Mouse (Mus musculus): ENCODE measurements around the gene Ndufa3. TPM values are rescaled to one million over a fixed set of nuclear protein-coding genes. Genes with fewer than 3 reads are reported as not detected.

The Ndufa3 gene
- polyA plus RNA-seq, 1 experiment from 2014 or later: 560 TPM

DNA sequence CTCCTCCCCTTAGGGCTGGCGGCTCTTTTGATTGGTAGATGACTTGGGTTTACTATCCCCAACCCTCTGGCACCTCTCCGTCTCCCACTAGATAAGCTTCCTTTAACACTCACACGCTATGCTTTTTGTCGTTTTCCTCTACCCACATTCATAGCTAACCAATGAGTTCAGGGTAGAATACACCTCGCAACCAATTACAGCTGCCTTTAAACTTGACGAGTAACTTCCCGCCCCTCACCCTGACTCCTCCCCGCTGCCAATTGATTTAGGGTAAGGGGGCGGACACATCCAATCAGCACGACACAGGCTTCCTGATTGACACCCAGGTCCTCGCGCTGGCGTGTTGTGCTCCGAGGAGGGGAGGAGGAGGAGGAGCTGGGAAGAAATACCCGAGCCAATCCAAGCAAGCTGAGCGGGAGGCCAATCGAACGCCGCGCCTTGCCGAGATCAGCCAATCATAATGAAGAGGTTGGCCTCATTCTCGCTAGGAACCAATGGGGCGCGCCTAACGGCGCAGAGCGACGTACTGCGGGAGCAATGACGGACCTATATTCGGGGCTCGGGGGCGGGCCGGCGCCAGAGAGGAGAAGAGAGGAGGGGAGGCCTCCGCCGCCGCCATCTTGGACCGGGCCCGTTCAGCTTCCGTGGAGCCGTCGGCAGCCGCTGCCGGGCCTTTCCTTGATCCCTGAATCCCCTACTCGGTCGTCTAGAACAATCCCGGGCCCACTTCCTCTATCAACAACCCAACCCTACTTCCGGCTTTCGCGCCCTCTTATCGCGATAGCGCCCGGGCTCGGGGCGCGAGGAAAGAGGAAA, 27.7 kb downstream of the Ndufa3 start, which contains the start of gene Cnot3:
Cnot3 (plus strand) TSS at position 597 of the 816 bp plus-strand sequence.
- WGBS: under 1% methylated on average over 50 of the region's 58 CpGs
- no peaks in the 10 kb centered on the region for H3K27me3 ChIP-seq (replicated peaks)
- H3K36me3 ChIP-seq: peaks cover 25% of the 10 kb centered on the region
- peak; percentile 98 for ATAC-seq (ENCODE audit: insufficient number of reproducible peaks, low FRiP score)
- peak within 1 kb of the TSS; percentile 99 for H3K9ac ChIP-seq
- H3K4me2 ChIP-seq: peak within 1 kb of the TSS; percentile 92
- peak within 1 kb of the TSS; percentile 96 for H3K27ac ChIP-seq (ENCODE audit: poor library complexity, severe bottlenecking)
- peaks cover 41% of the 10 kb centered on the region for H3K4me1 ChIP-seq (replicated peaks)
- no peaks in the 10 kb centered on the region for H3K9me3 ChIP-seq (replicated peaks)
- peak within 1 kb of the TSS; percentile 95 for H3K4me3 ChIP-seq

DNA sequence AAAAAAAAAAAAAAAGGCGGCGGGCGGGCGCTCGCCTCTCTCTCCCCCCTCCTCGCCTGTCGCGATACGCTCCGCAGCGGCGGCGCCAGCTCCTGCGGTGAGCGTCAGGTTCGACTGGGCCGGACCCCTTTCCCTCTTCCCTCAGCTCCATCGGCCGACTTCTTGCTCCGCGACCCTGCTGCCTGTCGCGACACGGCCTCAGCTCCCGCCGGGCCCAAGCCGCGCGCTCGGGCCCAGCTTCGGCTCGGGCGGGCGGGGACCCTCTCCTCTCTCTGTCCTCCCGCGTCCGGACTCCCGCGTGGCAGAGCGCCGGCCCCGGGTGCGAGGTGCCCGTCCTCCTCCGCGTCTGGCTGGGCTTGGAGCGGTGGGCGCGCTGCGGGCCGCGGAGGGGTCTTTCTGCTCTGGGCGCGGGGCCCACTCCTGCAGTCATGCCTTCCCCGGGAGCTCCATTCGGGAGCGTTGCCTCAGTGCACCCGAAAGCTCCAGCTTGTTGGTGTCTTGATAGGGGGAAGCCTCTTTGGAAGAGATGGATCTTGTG, 28.4 kb downstream of the Ndufa3 start:
- Histone ChIP-seq H3K9ac (peak overlapping the region; percentile 99), H3K4me2 (peak overlapping the region; percentile 92), H3K27me3 (replicated peaks) (no peaks in the 10 kb centered on the region), H3K9me3 (replicated peaks) (no peaks in the 10 kb centered on the region), H3K27ac (ENCODE audit: poor library complexity, severe bottlenecking) (peak overlapping the region; percentile 96), H3K4me3 (peak overlapping the region; percentile 95), H3K4me1 (replicated peaks) (peaks cover 45% of the 10 kb centered on the region), H3K36me3 (peaks cover 25% of the 10 kb centered on the region)
- WGBS: under 1% methylated on average over 52 of the region's 58 CpGs
- ATAC-seq (ENCODE audit: insufficient number of reproducible peaks, low FRiP score): peak; percentile 10

DNA sequence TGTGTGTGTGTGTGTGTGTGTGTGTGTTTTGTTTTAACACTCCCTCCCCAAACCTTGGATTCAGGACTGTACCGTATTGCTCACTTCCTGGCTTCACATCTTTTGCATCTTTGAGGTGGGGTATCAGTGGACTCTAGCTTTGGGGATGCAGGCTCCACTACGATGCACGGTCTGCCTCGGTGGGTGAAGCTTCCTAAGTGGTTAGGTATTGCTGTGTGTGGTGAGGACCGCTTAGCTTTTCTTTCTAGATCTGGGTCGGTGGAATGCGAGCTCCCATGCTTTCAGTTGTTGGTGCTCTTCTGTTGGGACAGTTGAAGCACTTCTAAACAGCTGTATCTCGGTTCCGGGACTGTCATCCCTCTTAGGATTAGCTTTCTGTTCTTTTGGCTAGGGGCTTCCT, 29.0 kb downstream of the Ndufa3 start:
- Histone ChIP-seq H3K27me3 (replicated peaks) (no peaks in the 10 kb centered on the region), H3K9me3 (replicated peaks) (no peaks in the 10 kb centered on the region), H3K4me2 (peak overlapping the region; percentile 92), H3K4me3 (peak overlapping the region; percentile 95), H3K9ac (peak overlapping the region; percentile 99), H3K4me1 (replicated peaks) (peaks cover 45% of the 10 kb centered on the region), H3K36me3 (peaks cover 25% of the 10 kb centered on the region), H3K27ac (ENCODE audit: poor library complexity, severe bottlenecking) (no peak overlapping the region)
- WGBS: 19% methylated on average over 9 of the region's 9 CpGs
- ATAC-seq (ENCODE audit: insufficient number of reproducible peaks, low FRiP score): no peak

DNA sequence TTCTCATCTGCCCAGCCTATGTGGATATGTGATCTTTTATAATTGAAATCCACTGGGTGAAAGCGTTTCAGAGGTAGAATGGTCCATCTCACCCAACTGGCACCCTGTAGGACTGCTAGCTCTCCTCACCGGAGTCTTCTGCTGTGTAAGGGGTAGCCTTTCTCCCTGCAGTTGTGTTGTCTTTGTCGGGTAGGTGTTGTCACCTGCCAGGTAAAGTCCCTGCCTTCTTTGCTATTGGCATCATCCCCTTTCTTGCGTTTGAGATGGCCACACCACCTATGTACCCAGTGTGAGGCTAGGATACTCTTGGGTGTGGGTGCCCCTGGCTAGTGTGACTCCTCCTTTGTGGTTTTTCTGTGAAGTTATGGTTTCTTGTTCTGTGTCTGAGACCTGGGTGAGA, 29.5 kb downstream of the Ndufa3 start:
- ATAC-seq (ENCODE audit: insufficient number of reproducible peaks, low FRiP score): no peak
- H3K4me2 ChIP-seq: peak overlapping the region; percentile 92
- H3K27ac ChIP-seq (ENCODE audit: poor library complexity, severe bottlenecking): no peak overlapping the region
- H3K4me1 ChIP-seq (replicated peaks): peaks cover 45% of the 10 kb centered on the region
- H3K36me3 ChIP-seq: peaks cover 25% of the 10 kb centered on the region
- peak overlapping the region; percentile 99 for H3K9ac ChIP-seq
- WGBS: 67% methylated on average over 4 of the region's 4 CpGs
- H3K9me3 ChIP-seq (replicated peaks): no peaks in the 10 kb centered on the region
- no peaks in the 10 kb centered on the region for H3K27me3 ChIP-seq (replicated peaks)
- H3K4me3 ChIP-seq: peak overlapping the region; percentile 95

DNA sequence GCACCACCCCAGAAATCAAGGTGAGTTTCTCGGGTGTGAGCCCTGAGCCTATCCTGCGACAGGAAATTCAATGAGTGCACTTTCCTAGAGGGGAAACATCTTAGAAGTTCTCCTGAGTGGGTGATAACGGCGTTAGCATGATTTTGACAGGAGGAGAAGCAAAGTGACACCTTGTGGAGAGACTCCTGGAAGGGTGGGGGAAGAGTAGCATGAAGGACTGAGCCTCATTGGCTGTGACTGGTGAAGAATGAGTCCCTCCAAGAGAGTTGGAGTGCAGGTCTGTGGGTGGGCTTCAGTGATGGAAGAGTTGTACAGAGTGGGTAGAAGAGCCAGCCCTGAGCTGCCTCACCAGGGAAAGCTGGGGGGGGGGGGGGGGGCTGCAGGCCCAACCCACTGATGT, 39.8 kb downstream of the Ndufa3 start:
- Histone ChIP-seq H3K36me3 (peaks cover 100% of the 10 kb centered on the region), H3K9me3 (replicated peaks) (no peaks in the 10 kb centered on the region), H3K4me2 (no peak overlapping the region), H3K4me3 (no peak overlapping the region), H3K4me1 (replicated peaks) (peaks cover 13% of the 10 kb centered on the region; the same call in 1 of the 2 replicates), H3K27me3 (replicated peaks) (no peaks in the 10 kb centered on the region), H3K27ac (ENCODE audit: poor library complexity, severe bottlenecking) (no peak overlapping the region), H3K9ac (no peak overlapping the region)
- ATAC-seq (ENCODE audit: insufficient number of reproducible peaks, low FRiP score): no peak
- WGBS: 69% methylated on average over 4 of the region's 4 CpGs

DNA sequence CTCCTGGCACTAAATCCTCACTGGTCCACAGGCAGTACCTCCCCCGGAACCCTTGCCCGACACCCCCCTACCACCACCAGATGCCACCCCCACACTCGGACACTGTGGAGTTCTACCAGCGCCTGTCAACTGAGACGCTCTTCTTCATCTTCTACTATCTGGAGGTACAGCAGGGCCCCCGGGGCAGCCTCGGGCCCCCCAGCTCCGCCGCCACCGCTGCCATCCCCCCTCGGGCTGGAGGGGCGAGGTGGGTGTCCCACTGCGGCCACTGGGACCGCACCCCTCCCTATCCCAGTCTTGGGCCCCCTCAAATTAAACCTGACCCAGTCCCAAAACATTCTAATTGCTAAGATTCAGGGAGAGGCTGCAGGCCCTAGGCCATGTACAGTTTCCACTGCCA, 41.4 kb downstream of the Ndufa3 start:
- 91% methylated on average over 14 of the region's 14 CpGs for WGBS
- Histone ChIP-seq H3K4me2 (no peak overlapping the region), H3K27ac (ENCODE audit: poor library complexity, severe bottlenecking) (no peak overlapping the region), H3K4me1 (replicated peaks) (peaks cover 14% of the 10 kb centered on the region), H3K9me3 (replicated peaks) (no peaks in the 10 kb centered on the region), H3K4me3 (no peak overlapping the region), H3K9ac (no peak overlapping the region), H3K27me3 (replicated peaks) (no peaks in the 10 kb centered on the region), H3K36me3 (peaks cover 98% of the 10 kb centered on the region)
- no peak for ATAC-seq (ENCODE audit: insufficient number of reproducible peaks, low FRiP score)

DNA sequence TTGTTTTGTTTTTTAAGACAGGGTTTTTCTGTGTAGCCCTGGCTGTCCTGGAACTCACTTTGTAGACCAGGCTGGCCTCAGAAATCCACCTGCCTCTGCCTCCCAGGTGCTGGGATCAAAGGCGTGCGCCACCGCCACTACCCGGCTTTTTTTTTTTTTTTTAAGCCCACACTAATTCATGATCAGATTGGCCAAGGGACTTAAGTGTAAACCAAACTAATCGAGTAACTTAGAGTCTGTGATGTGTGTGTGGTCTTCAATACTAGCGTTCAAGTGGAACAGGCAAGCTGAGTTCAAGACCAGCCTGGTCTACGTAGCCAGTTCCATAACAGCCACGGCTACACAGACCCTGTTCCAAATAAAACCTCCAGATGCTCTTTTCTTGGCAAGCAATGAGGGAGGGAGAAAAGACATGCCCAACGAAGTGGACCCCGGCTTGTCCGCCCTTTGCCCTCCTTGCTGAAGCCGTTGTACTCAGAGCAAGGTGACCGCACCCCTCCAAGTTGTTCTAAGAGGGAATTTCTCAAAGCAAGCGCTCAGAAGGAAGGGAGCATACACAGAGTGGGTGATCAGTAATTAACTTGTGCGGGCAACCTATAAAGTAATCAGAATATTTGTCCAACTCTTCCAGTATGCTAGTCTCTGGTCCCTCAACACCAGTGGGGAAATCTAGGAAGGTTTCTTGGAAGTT, 47.5 kb downstream of the Ndufa3 start:
- peak overlapping the region; percentile 90 for H3K4me2 ChIP-seq
- WGBS: 26% methylated on average over 15 of the region's 15 CpGs
- peak overlapping the region; percentile 85 for H3K9ac ChIP-seq
- H3K9me3 ChIP-seq (replicated peaks): no peaks in the 10 kb centered on the region
- peak; percentile 33; the same call in 1 of the 2 replicates for ATAC-seq (ENCODE audit: insufficient number of reproducible peaks, low FRiP score)
- H3K4me1 ChIP-seq (replicated peaks): peaks cover 31% of the 10 kb centered on the region
- peak overlapping the region; percentile 80 for H3K4me3 ChIP-seq
- no peaks in the 10 kb centered on the region for H3K27me3 ChIP-seq (replicated peaks)
- peak overlapping the region; percentile 88 for H3K27ac ChIP-seq (ENCODE audit: poor library complexity, severe bottlenecking)
- H3K36me3 ChIP-seq: peaks cover 37% of the 10 kb centered on the region

DNA sequence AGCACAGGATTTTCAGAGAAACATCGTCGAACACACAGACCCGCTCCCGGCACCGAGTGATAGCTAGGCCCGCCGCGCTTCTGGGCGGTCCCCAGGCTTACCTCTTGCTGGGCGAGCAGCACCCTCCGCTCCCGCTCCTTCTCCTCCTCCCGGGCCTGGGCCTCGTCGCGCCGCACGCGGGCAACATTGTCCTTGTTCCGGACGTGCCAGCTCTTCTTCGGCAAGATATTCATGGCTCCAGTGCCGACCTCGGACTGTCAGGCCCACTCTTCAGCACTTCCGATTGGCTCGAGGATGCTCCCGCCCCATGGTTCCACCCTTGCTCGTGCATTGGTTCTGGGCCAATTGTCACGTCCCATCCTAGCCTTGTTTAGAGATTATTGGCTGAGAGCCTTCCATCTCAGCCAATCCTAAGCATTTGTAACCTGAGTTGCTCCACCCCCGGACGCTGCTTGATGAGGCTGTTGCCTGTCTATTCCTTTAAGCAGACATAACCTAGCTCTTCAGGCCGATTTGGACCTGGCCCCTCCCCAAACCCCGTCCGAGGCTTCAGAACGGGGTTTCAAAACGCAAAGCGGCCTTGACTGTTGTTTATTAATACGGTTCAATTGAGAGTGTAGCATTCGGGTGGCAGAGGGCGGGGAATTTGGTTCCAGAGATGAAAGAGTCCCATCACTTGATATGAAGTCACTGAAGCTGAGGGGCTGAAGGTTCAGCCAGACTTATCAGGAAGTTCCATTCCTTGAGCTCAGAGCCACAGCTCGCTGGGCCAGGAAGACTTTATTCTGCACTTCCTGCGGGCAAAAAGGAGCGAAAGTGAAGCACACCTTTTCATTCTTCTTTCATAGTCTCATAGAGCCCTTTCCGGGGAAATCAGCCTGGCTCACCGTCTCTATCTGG, 48.3 kb downstream of the Ndufa3 start, which contains the start of gene Leng1:
Leng1 (minus strand) TSS at position 626 of the 900 bp plus-strand sequence.
- WGBS: 4% methylated on average over 45 of the region's 45 CpGs
- H3K4me2 ChIP-seq: peak within 1 kb of the TSS; percentile 90
- peak within 1 kb of the TSS; percentile 80 for H3K4me3 ChIP-seq
- H3K9me3 ChIP-seq (replicated peaks): no peaks in the 10 kb centered on the region
- H3K36me3 ChIP-seq: peaks cover 29% of the 10 kb centered on the region
- ATAC-seq (ENCODE audit: insufficient number of reproducible peaks, low FRiP score): peak; percentile 98
- H3K27ac ChIP-seq (ENCODE audit: poor library complexity, severe bottlenecking): peak within 1 kb of the TSS; percentile 88
- peak within 1 kb of the TSS; percentile 85 for H3K9ac ChIP-seq
- H3K4me1 ChIP-seq (replicated peaks): peaks cover 31% of the 10 kb centered on the region
- no peaks in the 10 kb centered on the region for H3K27me3 ChIP-seq (replicated peaks)

DNA sequence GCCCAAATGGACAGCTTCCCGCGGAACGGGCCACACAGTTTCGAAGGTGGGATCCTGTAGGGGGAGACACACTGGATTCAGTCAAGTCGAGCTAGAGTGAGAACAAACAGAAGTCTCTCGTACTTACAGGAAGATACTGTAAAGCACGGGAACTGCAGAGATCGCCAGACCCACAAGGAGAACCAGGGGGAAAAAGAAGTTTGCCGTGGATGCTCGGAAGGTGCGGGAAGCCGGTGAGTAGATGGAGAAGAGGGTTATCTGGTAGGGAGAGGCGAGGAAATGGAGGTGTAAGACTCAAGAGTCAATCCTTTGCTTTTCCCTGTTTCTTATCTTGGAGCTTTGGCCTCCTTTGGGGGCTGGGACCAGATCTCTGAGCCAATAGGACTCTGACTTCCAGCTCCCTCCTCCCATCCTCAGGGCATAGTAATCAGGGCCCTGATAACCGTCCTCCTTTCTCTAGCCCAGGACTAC, 49.8 kb downstream of the Ndufa3 start:
- Histone ChIP-seq H3K27ac (ENCODE audit: poor library complexity, severe bottlenecking) (peak overlapping the region; percentile 40; the same call in 1 of the 2 replicates), H3K4me1 (replicated peaks) (peaks cover 31% of the 10 kb centered on the region)
- ATAC-seq (ENCODE audit: insufficient number of reproducible peaks, low FRiP score): no peak

More for the DNA sequence above, 49.8 kb downstream of the Ndufa3 start:
- WGBS: 5% methylated on average over 14 of the region's 14 CpGs
- Histone ChIP-seq H3K9ac (peak overlapping the region; percentile 60), H3K36me3 (peaks cover 14% of the 10 kb centered on the region), H3K27me3 (replicated peaks) (no peaks in the 10 kb centered on the region), H3K9me3 (replicated peaks) (no peaks in the 10 kb centered on the region), H3K4me2 (peak overlapping the region; percentile 64), H3K4me3 (peak overlapping the region; percentile 35)
